Mouse (Mus musculus) frontal cortex, adult 2 months (tissue): ENCODE measurements at regions not wholly inside any gene's neighbourhood (a gene's known extent, or its start where the extent isn't known, plus 50 kb on each side); places are given as distances from the start of the nearest gene placed in this dataset.
"Not testable (repeated sequence)": the region's sequence is repeated elsewhere in the genome, so short reads cannot be mapped to it uniquely, and the experiment has no call there.

Source experiments
- DNase-seq, 2 experiments: peaks; one replicate each; pipeline ENCODE4 v3.0.0; 2022; ENCODE audit warnings: low spot score in 1 of 2; ENCODE audit errors: extremely low spot score in 1 of 2

DNA sequence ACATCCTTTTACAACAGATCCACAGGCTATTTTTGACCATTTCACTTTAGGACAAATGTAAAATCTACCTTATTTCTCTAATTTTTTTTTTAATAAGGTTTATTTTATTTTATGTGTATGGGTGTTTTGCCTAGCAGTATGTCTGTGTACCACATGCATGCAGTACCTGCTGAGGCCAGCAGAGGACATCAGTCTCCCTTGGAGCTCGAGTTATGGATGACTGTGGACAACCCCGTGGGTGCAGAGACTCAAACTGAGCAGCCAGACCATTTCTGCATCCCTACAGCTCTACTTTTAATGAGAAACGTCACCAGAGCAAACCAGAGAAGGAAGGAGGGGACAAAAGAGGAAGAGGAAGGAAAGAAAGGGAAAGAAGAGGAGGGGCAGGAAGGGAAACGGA, 125.9 kb upstream of the Trim24 start:
- DNase-seq: no peak

DNA sequence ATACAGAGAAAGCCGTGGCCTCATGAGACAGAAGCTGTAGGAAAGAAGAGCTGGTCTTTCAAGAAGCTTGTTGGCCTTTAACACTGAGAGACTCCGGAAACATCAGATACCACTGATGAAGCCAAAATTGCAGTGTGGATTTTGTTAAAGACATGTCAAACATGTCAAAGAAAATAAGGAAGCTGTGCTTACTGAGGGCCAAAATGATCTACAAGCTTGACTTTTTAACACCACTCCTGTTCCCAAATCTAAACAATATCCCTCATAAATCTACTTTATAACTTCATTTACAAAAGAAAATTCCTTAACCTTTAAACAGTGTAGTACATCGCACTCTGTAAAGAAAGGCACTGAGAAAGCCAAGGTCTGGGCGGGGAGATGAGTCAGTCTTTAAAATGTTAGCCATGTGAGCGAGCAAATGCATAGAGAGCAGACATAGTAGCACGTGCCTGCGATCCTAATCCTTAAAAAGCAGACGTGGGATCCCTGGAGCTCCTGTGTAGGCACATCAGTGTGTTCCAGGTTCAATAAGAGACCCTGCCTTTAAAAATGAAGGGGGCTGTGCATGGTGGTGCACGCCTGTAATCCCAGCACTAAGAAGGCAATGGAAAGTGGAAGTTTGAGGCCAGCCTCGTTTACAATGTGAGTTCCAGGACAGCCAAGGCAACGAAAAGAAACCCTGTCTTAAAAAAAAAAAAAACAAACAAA, 125.1 kb upstream of the Trim24 start:
- no peak for DNase-seq

DNA sequence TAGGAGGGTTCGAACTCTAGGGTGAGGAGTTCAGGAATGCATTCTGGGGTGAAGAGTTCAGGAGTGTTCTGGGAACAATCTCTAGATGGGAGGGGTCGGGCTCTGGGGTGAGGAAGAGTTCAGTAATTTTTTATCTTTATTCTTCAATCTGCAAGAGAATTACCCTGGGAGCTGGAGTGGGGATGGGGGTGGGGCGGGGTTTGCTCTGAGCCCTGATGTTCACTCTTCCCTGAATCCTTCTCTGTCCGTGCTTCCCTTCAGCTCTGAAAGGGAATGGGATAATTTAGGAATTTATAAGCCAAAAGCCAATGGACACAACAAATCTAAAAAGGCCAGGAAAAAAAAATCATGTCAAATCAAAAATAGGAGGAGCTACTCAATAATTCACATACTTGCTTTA, 122.8 kb upstream of the Trim24 start:
- DNase-seq: not testable (repeated sequence)

DNA sequence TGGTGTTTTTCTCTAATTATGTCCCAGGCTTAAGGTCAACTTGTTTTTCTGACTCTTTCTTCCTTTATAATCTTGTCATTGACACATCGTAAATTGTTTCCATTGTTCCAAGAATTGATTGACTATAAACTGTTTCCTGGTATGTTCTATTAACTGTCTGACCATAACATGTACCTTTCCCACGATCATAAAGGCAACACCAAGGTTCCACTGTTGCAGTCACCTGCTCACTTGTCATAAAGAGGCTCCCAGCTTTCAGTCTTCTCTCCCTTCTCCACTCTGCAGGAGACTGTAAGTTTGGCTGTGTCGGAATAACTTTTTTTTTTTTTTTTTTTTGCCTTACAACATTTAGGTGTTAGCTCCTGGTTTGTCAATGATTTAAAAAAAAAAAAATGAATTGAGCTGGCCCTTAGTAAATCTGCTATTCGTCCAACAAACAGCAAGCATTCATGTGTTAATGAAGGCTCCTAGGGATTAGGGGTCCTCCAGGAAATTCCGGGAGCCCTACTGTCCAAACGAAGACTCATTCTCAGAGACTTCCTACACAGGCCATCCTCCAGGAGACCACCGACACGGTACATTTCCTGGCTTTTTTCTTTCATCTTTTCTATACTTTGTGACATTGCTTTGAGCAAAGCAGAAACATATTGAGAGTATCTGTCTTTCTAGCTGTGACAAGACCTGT, 122.2 kb upstream of the Trim24 start:
- DNase-seq: no peak

DNA sequence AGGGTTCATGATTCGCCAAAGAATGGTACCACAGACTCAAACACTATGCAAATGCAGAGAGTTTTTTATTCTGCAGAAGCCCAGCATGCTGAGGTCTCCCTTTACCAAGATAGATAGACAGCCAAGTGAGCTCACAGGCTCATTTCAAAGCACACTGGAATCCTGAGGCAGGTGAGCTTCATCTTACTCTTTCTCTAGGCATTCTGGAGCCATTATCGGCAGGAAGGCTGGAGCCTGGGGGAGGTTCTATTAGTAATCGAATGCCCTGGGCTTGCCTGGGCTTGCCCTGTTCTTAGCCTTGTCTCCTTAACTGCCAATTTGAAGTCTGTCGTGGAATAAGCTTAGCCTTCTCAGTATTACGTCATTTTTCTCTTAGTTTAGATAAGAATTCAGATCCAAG, 121.6 kb upstream of the Trim24 start:
- no peak for DNase-seq

DNA sequence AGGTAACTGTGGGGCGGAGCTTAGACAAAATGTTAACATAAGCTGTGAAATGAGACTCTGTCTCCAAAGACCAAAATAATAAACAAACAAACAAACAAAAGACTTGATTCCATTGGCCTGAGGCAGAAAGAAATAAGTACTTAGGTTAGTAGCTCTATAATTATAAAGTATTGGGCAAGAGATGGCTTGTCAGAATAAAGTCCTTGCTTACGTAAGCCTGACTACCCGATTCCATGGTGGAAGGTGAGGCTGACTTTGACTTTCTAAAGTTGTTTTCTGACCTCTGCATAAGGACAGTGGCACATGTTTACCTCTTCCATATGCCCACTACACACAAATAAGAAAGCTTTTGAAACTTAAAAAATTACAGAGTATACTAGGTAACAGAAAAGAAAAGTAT, 120.3 kb upstream of the Trim24 start:
- DNase-seq: no peak

DNA sequence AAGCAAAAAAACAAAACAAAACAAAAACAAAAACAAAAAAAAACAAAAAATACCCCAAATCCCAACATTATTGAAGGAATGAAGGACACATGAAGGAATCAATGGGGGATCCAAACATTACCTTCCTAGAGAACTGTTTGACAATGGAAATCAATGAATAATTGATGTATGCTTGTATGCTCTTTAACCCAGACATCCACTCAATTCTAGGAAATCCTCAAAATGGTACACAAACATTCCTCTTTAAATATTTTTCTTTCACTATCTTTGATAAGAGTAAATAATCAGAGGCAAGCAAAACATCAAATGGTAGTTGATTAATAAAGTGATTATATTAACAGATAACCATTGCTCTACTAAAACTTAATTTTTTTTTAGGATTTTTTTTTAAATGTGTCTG, 118.9 kb upstream of the Trim24 start:
- no peak for DNase-seq

DNA sequence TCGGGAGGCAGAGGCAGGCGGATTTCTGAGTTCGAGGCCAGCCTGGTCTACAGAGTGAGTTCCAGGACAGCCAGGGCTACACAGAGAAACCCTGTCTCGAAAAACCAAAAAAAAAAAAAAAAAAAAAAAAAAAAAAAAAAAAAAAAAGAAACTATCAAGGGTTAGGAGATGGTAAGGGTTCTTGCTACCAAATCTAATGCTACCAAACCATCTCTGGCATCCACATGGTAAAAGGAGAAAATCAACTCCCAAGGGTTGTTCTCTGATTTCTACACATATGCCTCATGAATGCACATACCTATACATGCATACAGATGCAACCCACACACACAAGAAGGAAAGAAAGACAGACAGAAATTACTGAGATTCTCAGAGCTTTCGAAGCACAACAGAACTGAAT, 109.6 kb upstream of the Trim24 start:
- DNase-seq: not testable (repeated sequence)

DNA sequence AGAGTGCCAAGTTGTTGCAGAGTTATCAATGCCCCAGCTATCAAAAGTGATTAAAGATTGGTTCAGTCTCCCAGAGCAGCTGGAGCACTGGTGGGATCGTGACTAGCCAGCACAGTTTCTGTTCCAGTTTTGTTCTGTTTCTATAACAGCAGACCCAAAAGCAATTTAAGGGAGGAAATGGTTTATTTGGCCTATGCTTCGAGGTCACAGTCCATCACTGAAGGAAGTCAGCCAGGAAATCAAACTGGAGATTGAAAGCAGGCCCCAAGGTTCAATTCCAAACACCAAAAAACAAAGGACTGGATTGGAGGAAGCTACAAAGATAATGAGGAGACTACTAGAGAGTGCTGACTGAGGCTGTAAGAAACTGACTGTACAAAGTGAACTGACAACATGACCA, 107.6 kb upstream of the Trim24 start:
- no peak for DNase-seq

DNA sequence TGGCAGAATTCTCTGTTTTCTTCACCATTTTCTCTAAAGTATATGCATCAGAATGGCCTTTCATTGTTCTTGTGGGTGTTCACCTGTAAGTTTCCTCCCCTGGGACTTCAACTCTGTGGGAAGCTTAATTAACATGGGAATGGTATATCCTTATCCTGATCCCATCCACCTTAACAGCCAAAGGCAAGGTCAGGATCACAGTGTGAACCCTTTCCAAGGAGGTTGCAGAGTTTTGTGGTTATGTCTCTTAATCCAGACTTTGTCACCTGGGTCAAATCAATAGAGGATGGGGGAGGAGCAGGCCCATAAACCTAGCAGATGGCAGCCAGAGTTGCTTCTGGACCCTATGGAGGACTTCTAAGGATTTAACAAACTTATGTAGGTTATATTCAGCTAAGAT, 102.9 kb upstream of the Trim24 start:
- DNase-seq: no peak

DNA sequence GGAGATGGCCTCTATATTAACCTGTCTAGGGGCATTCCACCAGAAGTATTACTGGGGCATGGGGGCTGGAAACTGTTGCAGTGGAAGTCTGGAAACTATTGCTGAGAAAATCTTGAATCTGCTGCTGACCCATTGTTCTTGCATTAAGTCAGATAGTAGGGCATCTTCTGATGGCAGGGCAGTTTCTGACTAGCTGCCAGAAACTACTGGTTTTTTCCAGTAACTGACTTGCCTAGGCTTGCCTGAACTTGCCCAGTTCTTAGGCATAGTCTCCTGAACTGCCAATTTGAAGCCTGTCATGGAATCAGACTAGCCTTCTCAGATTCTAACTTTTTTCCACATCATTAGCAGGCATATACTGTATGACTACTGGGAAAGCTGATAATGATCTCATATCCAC, 97.3 kb upstream of the Trim24 start:
- no peak for DNase-seq

DNA sequence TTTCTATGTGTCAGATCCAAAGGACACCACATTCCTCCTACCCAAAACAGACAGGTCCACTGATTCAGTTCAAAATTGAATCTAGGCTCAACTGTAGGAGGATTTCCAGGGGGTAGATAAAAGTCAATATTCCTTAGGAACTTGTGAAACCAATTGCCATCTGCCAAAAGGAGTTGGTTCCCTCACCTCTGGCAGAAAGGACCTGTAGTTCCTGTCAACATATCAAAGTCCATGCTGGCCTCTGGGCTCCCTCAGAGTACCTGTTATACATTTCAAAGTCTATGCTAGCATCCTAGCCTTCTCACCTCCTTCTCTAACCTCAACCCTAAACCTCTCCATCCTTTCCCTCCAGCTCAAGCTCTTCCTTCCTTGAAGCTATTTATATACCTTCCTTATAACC, 95.5 kb upstream of the Trim24 start:
- DNase-seq: no peak

DNA sequence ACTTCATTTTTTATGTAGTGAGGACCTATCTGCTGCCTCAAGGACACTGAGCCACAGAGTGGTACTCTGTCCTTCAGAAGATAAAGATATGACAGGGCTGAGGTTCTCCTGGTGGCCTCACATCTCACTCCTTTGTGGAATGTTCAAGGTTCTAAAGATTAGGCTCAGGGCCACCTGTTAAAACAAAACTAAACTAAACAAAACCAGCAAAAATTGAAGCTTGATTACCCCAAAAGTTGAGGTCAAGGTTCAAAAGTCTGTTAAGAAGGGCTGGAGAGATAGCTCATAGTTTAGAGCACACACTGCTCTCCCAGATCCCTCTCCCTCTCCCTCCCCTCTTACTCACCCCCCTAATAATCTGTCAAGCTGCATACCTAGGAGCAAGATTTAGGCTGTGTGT, 90.7 kb upstream of the Trim24 start:
- no peak for DNase-seq

DNA sequence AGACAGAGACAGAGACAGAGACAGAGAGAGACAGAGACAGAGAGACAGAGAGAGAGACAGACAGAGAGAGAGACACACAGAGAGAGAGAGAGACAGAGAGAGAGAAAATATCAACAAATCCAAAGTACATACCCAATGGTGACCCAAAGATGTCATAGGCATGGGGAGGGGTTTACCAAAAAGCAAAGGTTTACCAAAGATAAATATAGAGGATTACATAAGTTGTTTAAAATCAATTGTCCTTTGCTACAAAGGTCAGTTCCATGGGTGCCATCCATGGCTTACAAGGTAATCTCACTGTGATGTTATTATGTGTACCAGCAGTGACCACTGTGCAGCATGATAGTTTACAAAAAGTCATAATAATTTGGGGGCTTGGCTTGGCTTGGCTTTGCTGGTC, 88.7 kb upstream of the Trim24 start:
- no peak for DNase-seq

DNA sequence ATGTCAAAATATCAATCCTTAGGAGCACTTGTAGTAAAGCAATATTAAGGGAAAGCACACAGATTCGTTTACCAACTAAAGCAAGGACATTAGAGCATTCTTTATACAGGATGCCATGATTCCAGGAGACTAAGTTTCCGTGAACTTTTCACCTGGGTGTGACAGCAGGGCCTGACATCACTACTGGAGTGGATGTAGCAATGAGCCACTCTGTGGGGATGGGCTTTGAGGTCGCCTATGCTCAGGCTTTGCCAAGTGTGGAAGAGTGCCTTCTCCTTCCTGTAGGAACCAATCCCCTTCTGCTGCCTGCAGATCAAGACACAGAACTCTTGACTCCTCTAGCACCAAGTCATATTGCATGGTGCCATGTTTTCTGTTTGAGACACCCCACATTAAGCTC, 85.3 kb upstream of the Trim24 start:
- not testable (repeated sequence) for DNase-seq

DNA sequence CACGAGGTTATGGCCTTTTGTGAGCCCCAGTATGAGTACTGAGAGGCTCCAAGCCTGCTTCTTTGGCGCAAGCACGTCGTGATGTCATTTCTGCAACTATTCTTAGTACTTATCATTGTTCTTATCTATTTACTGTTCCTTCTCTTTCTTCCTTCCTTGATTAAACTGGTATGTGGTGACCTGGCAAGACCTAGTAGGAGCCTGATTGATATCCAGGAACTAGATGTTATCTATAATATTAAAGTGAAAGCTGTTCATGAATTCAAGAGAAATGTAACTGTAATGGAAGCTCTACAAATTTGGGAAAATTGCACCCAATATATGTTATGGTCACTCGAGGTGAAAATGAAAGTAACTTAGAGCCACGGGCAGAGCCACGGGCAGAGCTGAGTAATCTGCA, 84.9 kb upstream of the Trim24 start:
- no peak for DNase-seq

DNA sequence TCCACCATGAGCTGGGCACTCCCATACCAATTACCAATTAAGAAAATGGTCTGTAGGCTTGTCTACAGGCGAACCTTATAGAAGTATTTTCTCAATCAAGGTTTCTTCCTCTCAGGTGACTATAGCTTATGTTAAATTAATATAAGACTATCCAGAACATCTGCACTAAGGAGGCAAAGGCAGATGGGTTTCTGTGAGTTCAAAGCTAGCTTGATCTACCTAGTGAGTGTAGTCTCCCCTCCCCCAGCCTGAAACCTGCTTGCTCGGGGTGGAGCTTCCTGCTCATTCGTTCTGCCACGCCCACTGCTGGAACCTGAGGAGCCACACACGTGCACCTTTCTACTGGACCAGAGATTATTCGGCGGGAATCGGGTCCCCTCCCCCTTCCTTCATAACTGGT, 82.8 kb upstream of the Trim24 start:
- not testable (repeated sequence) for DNase-seq

DNA sequence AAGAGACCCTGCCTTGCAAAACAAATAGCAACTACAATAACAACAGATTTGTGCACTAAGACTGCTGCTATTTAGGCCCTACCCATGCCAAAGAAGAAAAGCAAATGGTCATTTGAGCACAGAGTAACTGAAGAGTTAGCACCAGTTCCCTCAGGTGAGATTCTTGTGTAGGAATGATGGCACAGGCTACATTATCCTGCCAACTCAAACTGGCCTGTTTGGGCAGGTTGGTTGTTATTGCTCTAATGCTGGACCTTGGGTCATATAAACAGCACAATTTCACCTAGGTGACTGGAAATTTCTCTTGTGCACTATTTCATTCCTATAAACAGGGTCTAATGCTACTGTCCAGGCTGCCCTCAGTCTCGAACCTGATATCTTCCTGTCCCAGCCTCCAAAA, 79.7 kb upstream of the Trim24 start:
- no peak for DNase-seq

DNA sequence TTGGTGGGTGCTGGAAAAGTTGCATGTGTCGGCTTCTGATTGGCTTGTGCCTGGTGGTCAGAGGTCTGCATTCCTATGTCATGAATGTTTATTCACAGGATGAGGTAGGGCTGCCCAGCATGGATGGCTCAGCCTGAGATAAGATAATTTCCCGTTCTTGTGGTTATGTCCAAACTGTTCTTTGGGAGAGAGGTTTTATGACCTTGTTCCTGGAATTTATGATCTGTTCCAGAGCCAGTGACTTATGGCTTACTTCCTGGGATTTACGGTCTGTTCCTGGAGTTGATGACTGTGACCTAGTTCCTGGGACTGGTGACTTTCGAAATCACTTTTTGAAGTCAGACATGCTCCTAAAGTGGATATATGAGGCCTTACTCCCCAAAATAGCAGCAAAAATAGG, 76.4 kb upstream of the Trim24 start:
- no peak for DNase-seq

DNA sequence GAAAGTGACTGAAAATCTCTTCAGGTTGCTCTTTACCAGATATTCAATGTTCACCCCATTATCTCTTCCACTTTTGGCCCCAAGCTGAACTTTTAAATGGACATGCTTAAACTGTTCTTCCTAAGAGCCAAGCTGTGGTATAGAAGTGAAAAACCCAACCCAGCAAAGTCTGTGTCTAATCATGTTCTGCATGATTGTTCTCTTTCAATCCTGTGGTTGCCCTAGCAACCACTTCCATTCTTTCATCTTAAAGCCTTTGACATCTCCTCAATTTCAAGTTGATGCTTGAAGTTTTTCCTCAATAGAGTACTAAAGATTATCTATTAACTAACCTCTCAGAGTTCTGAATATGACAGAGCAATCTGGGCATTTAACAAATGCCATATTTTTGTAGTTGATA, 75.6 kb upstream of the Trim24 start:
- no peak for DNase-seq

DNA sequence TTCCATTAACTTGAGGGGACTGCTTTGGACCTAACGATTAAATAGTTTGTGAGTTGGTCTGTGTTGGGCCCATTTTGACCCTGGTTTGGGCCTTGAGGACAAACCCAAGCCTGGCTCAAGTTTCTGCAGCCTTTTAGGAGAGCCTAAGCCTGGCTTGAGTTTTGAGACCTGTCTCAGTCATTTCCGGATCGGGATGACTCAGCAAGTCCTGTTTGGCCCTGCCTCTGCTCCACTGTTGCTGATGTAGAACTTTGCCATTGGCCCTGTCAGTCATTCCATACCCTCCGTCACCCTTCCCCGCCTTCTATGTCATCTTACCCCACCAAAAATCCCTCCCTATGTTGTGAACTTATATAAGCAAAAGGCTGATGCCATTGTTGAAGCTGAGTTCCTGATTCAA, 67.4 kb upstream of the Trim24 start:
- no peak for DNase-seq

DNA sequence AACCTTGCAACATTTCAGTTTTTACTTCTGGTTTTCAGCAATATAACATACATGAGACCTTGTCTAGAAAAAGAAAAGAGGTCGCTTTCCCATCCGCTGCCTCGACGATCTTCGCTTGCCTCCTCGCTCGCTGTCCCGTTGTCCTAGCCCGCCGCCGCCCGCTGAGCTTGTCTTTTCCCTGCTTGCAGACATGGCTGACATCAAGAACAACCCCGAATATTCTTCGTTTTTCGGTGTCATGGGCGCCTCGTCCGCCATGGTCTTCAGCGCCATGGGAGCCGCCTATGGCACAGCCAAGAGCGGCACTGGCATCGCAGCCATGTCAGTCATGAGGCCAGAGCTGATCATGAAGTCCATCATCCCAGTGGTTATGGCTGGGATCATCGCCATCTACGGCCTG, 64.7 kb upstream of the Trim24 start:
- not testable (repeated sequence) for DNase-seq
